Mouse (Mus musculus): ENCODE measurements around the gene Plekha6. TPM values are rescaled to one million over a fixed set of nuclear protein-coding genes. Genes with fewer than 3 reads are reported as not detected.

The Plekha6 gene
- polyA plus RNA-seq, 1 experiment = 0.12 TPM

GRCm38 (mm10) chr1:133178732-133179440 is 14.9 kb downstream of the Plekha6 start:
- Histone ChIP-seq H3K4me3 (no peak overlapping the region), H3ac (ENCODE audit: control insufficient read depth, insufficient read length) (no peak overlapping the region), H3K4me2 (ENCODE audit: low read depth) (no peak overlapping the region), H3K36me3 (ENCODE audit: control insufficient read depth, insufficient read depth) (no peaks in the 10 kb centered on the region), H3K27me3 (ENCODE audit: control insufficient read depth, insufficient read depth, insufficient read length) (peaks cover 58% of the 10 kb centered on the region), H3K79me2 (ENCODE audit: control insufficient read depth, insufficient read depth) (no peaks in the 10 kb centered on the region)
- no peak for TF ChIP-seq MYOG (IDR thresholded peaks at IDR 0.05; ENCODE audit: control insufficient read depth in 1 of 3, insufficient read depth in 1 of 3, insufficient read length in 2 of 3, low read depth in 2 of 3)

- Histone ChIP-seq H3K4me2 (ENCODE audit: low read depth) (peak overlapping the region; percentile 51), H3K79me2 (ENCODE audit: control insufficient read depth, insufficient read depth) (no peaks in the 10 kb centered on the region), H3K27me3 (ENCODE audit: control insufficient read depth, insufficient read depth, insufficient read length) (peaks cover 39% of the 10 kb centered on the region), H3K4me3 (no peak overlapping the region), H3K36me3 (ENCODE audit: control insufficient read depth, insufficient read depth) (no peaks in the 10 kb centered on the region), H3ac (ENCODE audit: control insufficient read depth, insufficient read length) (no peak overlapping the region)
- TF ChIP-seq MYOD1 (IDR thresholded peaks at IDR 0.05; ENCODE audit: control insufficient read depth in 1 of 3, insufficient read length in 2 of 3, low read depth in 2 of 3) = peak in 1 of 3 experiments; percentile 16
- TF ChIP-seq MYOG (IDR thresholded peaks at IDR 0.05; ENCODE audit: control insufficient read depth in 1 of 3, insufficient read depth in 1 of 3, insufficient read length in 2 of 3, low read depth in 2 of 3) = no peak
- TF ChIP-seq USF1 (IDR thresholded peaks at IDR 0.05; ENCODE audit: low read depth) = peak; percentile 76
- TF ChIP-seq POLR2AphosphoS2 (IDR thresholded peaks at IDR 0.05; ENCODE audit: insufficient read length, low read depth) = no peak
- no peak for TF ChIP-seq TCF3 (IDR thresholded peaks at IDR 0.05; ENCODE audit: insufficient read length, low read depth)
- TF ChIP-seq SRF (IDR thresholded peaks at IDR 0.05; ENCODE audit: control insufficient read depth, insufficient read length, low read depth) = no peak
- no peak for TF ChIP-seq CEBPB (IDR thresholded peaks at IDR 0.05; ENCODE audit: insufficient read depth, poor library complexity, severe bottlenecking)
- TF ChIP-seq MAX (IDR thresholded peaks at IDR 0.05; ENCODE audit: low read depth) = no peak
- TF ChIP-seq TCF12 (IDR thresholded peaks at IDR 0.05; ENCODE audit: insufficient read depth, poor library complexity, severe bottlenecking) = no peak
These were observed 17.3 kb downstream of the Plekha6 start for GRCm38 (mm10) chr1:133181072-133182015.

DNA sequence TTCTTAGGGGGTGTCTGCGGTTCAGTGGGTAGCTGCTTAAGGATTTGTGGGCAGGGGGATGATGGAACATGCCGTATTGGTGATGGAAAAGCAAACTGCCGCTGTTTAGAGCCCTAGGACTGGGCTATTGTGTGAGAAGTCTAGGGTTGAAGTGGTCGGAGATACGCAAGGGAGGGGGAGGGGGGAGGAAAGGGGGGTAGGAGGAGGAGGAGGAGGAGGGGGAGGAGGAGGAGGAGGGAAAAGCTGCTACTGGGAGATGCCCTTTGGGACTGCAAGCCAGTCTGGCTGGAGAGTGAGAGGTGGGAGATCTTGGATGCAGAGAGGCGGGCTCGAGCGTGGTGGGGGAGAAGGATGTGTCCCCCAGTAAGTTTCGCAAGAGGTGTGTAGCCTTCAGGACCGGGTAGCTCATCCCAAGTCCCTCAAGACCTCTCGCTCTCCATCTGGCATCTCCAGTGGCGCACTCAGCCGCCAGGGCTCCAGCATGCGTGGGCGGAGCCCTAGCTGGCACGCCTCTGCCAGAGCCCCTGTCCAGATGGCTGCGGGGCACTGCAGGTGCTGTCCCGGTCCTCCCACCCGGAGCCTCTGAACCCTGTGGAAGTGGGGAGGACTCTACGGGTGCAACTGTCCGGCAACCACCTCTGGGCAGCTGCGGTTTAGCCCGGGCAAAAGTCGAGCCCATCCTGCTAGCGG is 18.2 kb downstream of the Plekha6 start:
- Histone ChIP-seq H3K4me3 (no peak overlapping the region), H3K27me3 (ENCODE audit: control insufficient read depth, insufficient read depth, insufficient read length) (peaks cover 32% of the 10 kb centered on the region), H3ac (ENCODE audit: control insufficient read depth, insufficient read length) (no peak overlapping the region), H3K79me2 (ENCODE audit: control insufficient read depth, insufficient read depth) (no peaks in the 10 kb centered on the region), H3K4me2 (ENCODE audit: low read depth) (peak overlapping the region; percentile 51), H3K36me3 (ENCODE audit: control insufficient read depth, insufficient read depth) (no peaks in the 10 kb centered on the region)
- TF ChIP-seq SRF (IDR thresholded peaks at IDR 0.05; ENCODE audit: control insufficient read depth, insufficient read length, low read depth) = no peak
- peak in 1 of 3 experiments; percentile 30 for TF ChIP-seq MYOD1 (IDR thresholded peaks at IDR 0.05; ENCODE audit: control insufficient read depth in 1 of 3, insufficient read length in 2 of 3, low read depth in 2 of 3)

GRCm38 (mm10) chr1:133182706-133183095 is 18.7 kb downstream of the Plekha6 start:
- no peaks in the 10 kb centered on the region for H3K36me3 ChIP-seq (ENCODE audit: control insufficient read depth, insufficient read depth)
- no peak overlapping the region for H3K4me3 ChIP-seq
- H3K4me2 ChIP-seq (ENCODE audit: low read depth) = no peak overlapping the region
- no peak for TF ChIP-seq SRF (IDR thresholded peaks at IDR 0.05; ENCODE audit: control insufficient read depth, insufficient read length, low read depth)
- no peak for TF ChIP-seq E2F4 (IDR thresholded peaks at IDR 0.05; ENCODE audit: insufficient read depth)
- no peak for TF ChIP-seq MYOG (IDR thresholded peaks at IDR 0.05; ENCODE audit: control insufficient read depth in 1 of 3, insufficient read depth in 1 of 3, insufficient read length in 2 of 3, low read depth in 2 of 3)
- no peak for TF ChIP-seq MAX (IDR thresholded peaks at IDR 0.05; ENCODE audit: low read depth)
- TF ChIP-seq MYOD1 (IDR thresholded peaks at IDR 0.05; ENCODE audit: control insufficient read depth in 1 of 3, insufficient read length in 2 of 3, low read depth in 2 of 3) = no peak
- no peak for TF ChIP-seq CEBPB (IDR thresholded peaks at IDR 0.05; ENCODE audit: insufficient read depth, poor library complexity, severe bottlenecking)
- TF ChIP-seq REST (IDR thresholded peaks at IDR 0.05; ENCODE audit: insufficient read depth, insufficient read length) = no peak
- no peak for TF ChIP-seq POLR2AphosphoS2 (IDR thresholded peaks at IDR 0.05; ENCODE audit: insufficient read length, low read depth)
- TF ChIP-seq TCF12 (IDR thresholded peaks at IDR 0.05; ENCODE audit: insufficient read depth, poor library complexity, severe bottlenecking) = no peak
- TF ChIP-seq TCF3 (IDR thresholded peaks at IDR 0.05; ENCODE audit: insufficient read length, low read depth) = no peak
- no peak for TF ChIP-seq POLR2A (IDR thresholded peaks at IDR 0.05; ENCODE audit: insufficient read length, low read depth)
- no peak for TF ChIP-seq USF1 (IDR thresholded peaks at IDR 0.05; ENCODE audit: low read depth)
- H3ac ChIP-seq (ENCODE audit: control insufficient read depth, insufficient read length) = no peak overlapping the region
- H3K79me2 ChIP-seq (ENCODE audit: control insufficient read depth, insufficient read depth) = no peaks in the 10 kb centered on the region
- peaks cover 32% of the 10 kb centered on the region for H3K27me3 ChIP-seq (ENCODE audit: control insufficient read depth, insufficient read depth, insufficient read length)

Measured in myocyte (in vitro differentiated cells).